Mouse (Mus musculus) MEL-GATA-1-ER (cell line): ENCODE data around the gene Taf1c.
A peak's percentile ranks its signal among the peaks of the same experiment; 100 is the strongest.

Experiments used
- DNase-seq: peaks from one replicate; pipeline ENCODE4 v3.0.0-alpha.2; 2012; ENCODE audit warnings: low read depth; ENCODE audit errors: extremely low read depth

Gene Taf1c

DNA sequence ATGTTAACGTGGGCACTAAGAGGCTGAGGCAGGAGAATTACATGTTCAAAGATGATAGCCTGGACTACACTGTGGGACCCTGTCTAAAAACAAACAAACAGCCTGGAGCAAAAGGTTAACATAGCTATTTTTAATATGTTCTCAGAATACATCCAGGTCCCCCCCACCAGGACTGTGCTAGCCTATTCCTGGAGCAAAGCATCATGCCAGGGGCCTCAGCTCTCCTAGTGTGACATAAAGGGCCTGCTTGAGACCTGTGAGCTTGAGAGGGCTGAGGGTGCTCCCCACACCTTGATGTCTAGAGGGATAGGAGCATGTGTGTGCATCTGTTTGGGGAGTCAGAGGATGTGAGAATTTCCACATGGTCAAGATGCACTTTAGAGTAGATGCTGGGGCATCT lies 18.7 kb upstream of the Taf1c start:
- DNase-seq: no peak

DNA sequence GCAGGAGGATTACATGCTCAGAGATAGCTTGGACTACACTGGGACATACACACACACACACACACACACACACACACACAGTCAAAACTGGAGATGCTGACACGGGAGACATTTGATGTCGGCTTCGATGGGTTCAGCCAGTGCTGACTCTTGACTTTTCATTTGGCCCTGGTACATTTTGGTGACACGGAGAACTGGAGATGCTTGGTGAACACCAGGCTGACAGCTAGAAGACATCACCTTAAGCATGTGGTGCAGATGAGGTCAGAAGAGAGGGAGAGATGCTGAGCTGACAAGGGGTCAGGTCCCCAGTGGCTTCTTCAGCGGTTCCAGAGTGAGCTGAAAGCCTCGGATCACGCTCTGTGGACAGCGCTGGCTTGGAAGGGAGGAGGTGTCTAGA lies 18.0 kb upstream of the Taf1c start:
- DNase-seq: no peak

DNA sequence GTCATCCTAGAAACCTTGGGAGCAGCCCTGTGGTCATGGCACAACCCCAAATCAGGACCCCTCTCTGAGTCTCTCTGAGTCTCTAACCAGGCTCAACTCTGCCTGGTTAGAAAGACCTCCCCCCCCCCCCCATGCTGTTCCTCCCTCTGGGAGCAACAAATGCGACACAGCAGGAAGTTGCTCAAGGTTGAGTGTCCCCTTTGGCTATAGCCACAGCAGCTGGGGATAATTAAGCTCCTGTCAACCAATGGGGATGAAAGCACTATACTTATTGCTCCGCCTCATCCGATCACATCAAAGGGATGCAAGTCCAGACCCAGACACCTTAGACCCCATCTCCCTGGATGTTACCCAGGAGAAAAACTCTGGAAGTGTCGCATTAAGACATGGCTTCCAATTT lies 17.5 kb upstream of the Taf1c start:
- no peak for DNase-seq

DNA sequence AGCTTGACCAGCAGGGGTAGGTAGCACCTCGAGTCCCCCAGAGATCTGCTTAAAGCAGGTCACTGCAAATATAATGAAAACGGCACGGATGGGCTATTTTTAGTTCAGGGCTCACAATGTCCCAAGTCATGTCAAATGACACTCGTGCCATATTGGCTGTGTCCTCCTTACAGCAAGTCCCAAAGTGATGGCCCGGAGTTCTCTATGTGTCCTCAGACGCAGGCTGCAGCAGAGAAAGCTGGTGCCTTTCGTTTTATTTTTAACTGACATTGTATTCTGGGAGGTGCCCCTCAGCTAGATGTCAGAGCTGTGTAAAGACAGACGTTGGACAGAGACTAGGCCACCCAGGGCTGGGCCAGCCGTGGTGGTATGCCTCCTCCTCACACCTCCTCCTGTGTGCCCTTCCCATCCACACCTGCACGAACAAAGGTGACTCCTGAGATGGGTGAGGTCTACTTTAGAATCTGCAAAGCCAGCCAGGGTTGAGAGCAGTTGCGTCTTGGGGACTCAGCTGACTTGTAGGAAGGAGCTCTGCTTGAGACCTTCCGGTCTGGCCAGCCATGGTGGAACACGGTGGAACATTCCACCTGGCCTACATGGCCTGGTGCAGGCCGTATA lies 15.9 kb upstream of the Taf1c start:
- no peak for DNase-seq

DNA sequence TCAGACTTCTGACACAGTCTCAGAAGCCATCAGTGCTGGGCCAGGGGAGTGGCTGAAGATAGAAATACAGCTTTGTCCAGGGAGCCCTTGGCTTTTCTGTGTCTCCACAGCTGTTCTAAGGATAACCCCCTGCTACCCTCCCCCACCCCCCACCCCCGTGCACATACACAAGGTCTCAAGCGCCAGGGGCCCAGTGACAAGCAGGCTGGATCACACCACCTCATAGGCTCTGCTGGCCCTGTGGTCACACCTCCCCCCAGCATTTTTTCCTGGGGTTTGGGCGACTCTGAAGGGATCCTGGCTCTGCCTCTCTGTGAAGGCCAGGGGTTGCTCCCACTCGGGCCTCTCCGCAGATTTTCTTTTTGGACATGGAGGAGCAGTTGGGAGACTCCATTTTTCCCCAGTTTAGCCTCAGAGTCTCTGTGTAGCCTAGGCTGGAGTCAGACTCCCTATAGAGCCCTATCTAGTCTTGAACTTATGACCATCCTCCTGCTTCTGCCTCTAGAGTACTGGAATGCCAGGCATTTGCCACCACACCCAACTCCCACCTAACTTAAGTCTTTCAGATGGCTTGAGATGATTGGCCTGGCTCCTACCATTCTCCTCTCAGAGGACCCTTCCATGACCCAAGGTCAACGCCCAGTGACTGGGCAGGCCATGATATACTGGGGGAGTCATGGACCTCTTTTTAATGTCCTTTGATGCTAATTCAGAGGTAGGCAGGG lies 15.3 kb upstream of the Taf1c start:
- DNase-seq: no peak

DNA sequence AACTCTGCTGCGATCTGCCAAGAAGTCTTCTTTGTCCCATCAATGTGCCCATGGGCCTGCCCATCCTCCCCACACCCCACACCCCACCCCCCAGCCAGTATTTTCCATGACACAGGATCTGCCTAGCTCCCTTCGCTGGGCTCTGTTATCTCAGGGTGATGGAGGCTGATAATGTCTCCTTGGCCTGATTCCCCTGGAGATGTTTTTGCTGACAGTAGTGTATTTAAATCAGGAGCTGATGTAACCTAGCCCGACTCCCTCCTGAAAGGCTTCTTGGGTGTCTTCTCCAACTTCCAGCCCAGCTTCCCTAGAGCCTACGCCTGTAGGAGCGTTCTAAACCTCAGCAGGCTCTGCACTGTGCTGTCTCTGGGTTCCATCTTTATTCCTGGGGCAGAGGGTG lies 13.9 kb upstream of the Taf1c start:
- DNase-seq: no peak

DNA sequence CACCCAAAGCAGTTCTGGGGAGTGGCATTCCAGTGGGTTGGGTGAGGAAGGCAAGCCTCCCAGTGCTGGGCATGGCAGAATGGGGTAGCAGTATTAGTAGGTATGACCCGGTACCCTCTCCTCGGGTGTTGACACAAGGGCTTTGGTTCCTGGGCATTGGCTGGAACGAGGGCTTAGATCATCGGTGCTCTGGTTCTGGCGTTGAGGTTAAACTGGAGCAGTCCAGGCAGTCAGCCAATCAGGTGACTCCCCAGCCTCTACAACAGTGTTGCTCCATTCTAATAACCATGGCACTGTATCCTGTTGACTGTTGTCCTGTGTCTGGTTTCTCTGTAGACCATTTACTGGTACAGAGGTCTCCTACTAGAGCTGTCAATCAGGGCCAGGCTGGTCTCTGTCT lies 12.6 kb upstream of the Taf1c start:
- no peak for DNase-seq

DNA sequence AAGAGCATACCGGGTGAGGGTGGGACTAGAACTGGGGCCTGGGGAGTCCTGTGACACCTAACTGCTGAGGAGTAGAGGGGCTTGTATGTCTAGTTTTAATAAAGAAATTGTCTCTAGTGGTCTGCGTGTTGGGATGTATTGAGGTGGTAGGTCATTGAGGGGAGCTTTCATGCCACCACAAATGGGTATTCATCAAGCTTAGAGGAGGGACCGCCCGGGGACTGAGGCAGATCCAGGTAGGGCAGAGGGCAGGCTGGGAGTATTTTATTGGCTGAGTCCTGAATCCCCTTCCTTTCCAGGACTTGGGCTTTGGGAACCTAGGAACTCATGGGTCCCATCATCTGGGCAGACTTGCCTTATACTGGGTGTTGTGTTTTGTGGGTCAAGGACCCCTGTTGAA lies 11.8 kb upstream of the Taf1c start:
- DNase-seq: no peak

DNA sequence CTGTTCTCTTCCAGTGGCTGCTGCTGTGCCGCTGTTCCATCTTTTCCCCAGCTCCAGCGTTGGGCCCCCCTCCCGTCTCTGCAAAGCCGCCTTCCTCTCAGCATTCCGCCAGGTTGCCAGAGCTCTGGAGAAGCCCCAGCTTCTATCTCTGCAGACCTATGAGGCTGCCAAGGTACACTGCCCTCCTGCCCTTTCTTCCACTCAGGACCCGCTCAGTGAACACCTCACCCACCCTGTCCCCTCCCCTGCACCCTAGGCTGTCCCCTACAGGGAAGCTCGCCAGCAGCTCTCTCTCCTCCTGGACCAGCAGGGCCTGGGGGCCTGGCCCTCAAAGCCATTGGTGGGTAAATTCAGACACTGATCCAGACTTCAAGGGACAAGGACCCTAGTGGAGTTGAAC lies 11.3 kb upstream of the Taf1c start:
- no peak for DNase-seq

DNA sequence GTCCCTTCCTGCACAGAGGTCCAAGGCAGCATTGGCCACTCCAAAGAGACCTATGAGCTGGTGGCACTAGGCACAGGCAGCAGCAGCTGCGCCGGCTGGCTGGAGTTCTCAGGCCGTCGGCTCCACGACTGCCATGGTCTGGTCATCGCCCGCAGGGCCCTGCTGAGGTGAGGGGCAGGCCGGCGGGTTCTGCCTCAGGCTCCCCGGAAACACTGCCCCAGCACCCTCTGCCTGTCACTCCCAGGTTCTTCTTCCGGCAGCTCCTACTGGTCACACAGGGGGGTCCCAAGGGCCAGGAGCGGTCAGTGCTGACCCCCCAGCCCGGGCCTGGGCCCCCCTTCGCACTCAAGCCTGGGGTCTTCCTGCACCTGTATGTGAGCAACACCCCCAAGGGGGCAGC lies 10.1 kb upstream of the Taf1c start:
- no peak for DNase-seq

DNA sequence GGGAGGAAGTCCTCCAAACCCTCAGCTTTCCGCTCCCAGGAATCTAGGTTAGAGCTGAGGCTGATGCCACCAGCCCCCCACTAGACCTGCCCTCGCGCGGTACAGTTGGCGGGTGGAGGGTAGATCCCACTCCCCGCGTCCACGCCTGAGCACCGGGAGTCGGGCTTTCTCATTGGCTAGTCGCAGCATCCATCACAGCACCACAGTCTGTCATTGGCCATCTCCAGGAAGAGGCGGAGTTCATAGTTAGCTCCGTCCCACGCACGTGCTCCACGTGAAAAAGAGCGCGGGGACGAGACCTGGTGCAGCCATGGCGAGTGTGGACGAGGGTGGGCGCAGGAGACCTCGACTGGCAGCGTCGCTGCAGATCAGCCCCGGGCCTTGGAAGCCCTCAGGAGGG lies 7.4 kb upstream of the Taf1c start, which contains the start of gene Adad2:
Gene Adad2 (plus strand): TSS at position 277 of the 400 bp plus-strand sequence.
- no peak for DNase-seq

DNA sequence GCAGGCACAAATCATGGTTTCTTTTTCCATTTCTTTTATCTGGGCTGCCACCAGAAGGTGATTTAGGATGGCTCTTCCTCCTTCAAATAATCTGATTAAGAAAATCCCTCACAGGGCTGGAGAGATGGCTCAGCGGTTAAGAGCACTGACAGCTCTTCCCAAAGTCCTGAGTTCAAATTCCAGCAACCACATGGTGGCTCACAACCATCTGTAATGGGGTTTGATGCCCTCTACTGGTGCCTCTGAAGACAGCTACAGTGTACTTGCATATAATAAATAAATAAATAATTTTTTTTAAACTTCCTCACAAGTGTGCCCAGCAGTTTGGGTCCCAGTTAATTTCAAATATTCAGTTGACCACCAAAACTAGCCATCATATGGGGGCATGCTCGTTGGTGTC lies 1.2 kb upstream of the Taf1c start:
- peak; percentile 24 for DNase-seq

DNA sequence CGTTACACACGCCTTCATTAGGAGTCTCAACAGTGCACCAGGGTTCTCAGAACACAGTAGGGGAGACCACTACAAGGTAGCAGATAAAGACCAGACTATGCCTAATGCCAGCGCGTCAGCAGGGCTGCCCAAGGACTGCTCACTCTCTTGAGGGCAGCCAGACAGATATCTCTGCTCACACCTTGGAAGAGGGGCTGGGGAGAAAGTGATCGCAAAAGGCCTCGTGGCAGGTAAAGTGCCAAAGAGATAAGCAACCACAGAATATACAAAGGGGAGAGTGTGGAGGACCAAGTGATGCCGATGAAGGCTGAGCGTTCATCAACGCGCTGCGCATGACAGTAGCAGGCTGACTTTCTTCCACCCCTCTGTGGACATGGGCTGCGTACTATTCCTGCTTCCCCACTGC lies 621 bp downstream of the Taf1c start:
- DNase-seq: peak; percentile 38

DNA sequence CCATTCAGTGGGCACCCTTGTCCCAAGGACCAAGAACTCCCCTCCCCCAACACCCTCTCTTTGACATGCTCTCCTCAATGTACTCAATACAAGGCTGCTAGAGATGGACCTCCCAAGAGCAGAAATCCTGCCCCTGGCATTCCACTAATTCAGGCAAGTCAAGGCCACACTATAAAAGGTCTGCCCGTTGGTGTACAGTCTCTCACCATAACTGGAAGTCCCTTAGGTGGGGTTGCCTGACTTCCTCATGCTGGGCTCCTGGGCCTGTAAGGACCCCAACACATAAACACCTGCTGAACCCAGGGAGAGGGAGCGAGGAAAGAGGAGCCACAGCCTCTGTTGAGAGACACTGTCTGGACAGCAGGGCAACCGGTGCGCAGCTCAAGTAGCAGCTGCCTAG lies 1.3 kb downstream of the Taf1c start:
- no peak for DNase-seq

DNA sequence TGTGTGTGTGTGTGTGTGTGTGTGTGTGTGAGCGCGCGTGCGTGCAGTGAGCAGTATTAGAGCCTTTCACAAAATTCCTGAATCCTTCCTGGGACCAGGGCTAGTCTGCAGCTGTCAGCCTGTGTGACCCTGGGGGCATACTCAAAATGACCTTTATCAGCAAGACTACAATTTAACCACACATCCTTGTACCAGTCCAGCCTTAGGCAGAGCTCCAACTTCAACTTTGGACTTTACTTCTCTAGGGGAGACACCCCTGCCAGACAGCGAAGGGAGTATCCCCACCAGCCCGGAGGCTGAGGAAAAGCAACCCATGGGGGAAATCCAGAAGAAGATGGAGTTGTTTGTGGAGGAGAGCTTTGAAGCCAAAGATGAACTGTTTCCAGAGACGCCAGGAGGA lies 13.6 kb downstream of the Taf1c start:
- no peak for DNase-seq

DNA sequence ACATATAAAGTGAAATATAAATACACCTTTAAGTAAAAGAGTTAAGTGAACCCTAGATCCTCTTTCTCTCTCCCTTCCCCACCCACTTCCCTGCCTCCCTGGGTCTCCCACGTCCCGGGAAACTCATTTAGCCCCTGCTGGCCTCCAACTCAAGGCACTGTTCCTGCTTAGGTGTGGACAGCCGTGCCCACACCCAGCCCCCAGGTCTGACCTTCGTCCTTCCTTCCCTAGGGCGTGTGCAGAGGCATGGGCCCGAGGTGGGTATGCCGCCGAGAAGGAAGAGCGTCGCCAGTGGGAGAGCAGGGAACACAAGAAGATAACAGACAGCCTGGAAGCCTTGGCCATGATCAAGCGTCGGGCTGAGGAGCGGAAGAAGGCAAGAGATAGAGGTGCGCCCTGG lies 14.7 kb downstream of the Taf1c start:
- no peak for DNase-seq

DNA sequence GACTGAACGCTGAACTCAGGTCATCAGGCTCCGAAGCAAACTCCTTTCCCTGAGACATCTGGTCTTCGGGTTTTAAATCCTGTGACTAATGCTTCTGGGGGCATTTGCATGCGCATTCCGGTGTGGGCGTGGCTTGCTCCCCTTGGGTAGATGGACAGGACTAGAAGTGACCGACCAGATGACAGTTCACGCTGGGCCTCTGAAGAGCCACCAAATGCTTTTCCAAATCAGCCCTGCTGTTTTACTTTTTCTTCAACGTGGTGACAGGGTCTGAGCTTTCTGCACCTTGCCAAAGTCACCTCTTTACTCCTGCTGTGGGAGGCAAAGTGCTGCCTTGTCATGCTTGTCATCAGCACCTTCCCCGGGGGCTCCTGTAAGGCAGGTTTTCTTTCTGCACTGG lies 16.2 kb downstream of the Taf1c start:
- no peak for DNase-seq

DNA sequence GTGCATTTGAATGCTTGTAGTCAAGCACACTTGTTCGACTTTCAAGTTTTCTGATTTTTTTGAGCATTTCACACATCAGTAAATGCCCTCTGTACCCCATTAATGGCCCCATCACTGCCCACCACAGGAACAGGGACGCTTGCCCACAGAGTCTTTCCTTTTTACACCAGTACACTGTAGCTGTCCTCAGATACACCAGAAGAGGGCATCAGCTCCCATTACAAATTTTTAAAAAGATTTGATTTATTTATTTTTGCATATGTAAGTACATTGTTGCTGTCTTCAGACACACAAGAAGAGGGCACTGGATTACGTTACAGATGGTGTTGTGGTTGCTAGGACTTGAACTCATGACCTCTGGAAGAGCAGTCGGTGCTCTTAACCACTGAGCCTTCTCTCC lies 16.7 kb downstream of the Taf1c start:
- DNase-seq: no peak

DNA sequence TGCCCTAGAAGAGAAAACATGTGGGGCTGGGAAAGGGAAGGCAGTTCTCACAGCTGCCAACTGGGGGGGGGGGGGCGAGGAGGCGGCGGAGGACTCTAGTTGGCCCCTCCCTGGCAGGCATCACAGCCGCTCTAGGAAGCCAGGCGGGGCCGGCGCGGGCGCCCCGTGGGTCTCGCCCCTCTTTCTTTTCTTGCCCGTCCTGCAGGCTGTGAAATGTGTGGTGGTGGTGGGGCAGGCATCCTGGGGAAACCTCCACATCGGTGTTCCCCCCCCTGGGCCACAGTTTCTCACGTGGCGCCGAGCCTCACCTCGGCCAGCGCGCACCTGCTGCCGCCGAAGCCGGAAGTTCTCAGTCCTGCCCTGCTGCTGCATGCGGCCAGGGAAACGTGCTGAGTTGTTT lies 19.1 kb downstream of the Taf1c start:
- DNase-seq: no peak

DNA sequence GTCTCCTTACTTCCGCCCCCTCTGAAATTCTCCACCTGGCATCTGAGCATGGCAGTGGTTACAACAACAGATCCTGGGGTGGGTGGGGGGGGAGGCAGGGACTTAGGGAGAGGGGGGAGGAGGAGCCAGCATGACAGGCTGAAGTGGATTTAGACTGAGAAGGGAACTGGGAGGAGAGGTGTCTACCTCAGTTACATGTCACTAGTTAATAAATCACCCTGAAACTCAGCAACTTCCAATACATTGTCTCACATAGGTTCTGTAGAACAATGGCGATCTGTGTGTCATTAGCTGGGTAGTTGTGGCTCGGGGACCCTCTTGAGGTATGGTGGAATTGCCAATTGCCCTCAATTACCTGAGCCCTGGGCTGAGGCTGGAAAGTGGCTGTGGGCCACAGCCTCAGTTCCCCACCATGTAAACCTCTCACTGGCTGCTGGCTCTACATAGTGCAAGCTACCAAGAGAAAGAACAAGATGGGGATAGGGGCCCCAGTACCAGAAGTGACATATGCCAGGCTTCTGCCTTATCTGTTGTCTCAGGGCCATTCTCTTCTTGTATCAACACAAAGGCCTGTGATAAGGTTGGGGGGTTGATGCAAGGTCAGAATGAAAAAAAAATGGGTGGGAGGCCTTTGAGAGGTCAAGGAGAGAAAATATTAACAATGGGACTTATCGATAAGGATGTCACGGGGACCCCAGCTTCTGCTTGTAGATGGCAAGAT lies 24.4 kb downstream of the Taf1c start:
- DNase-seq: no peak

DNA sequence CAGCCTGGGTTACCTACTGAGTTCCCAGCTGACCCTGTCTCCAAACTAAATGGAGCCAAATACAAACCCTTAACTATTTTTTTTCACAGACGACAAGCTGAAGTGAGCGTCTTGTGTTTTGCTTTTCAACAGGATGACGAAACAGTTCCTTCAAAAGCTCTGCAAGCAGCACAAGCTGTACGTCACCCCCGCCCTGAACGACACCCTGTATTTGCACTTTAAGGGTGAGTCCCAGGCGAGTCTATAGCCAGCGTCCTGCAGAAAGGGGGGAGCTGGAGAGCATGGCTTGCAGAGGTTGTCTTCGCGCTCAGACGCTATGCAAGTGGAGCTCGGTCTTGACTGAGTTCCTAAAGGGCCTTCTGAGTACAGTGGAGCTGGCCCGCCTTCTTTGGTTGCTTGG lies 25.9 kb downstream of the Taf1c start:
- no peak for DNase-seq

DNA sequence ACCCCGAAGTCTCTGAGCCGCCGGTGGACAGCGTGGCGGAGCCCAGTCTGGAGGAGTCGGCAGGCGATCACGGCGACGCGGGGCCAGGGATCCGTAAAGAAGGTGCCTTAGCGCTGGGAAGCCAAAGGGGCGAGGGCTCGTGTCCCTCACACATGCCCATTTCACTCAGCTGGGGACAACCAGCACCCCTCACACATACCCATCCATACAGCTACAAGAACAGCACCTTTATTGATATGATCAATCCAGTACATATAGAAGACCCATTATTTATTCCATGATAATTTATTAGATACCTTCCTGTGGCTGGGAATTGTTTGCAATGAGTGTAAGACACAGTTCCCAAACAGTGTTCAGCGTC lies 29.7 kb downstream of the Taf1c start:
- DNase-seq: no peak
